Mouse (Mus musculus) forebrain, embryonic 11.5 days (tissue): ENCODE measurements around the gene Dguok. TPM values are rescaled to one million over a fixed set of nuclear protein-coding genes. Genes with fewer than 3 reads are reported as not detected.

Experiments
- ATAC-seq: fragments of 200-750 bp; cut with Nextera tagmentation; replicated peaks from 2 replicates; pipeline ENCODE4 v1.8.0; 2017; ENCODE audit warnings: moderate TSS enrichment; ENCODE audit not compliant: low FRiP score
- DNase-seq: peaks from one replicate; pipeline ENCODE4 v3.0.0-alpha.2; 2017; ENCODE audit warnings: low spot score
- H3K27ac ChIP-seq: fragments of 300-500 bp; sonication (generic); 2 replicates; pipeline ENCODE4 v1.5.1; 2014; ENCODE audit warnings: low read depth, low read length
- H3K27me3 ChIP-seq: fragments of 300-500 bp; sonication (generic); 2 replicates; pipeline ENCODE4 v1.6.1; 2014; ENCODE audit warnings: mild to moderate bottlenecking, low read length, mixed read lengths; ENCODE audit not compliant: control insufficient read depth, insufficient read depth
- H3K36me3 ChIP-seq: fragments of 300-500 bp; sonication (generic); 2 replicates; pipeline ENCODE4 v1.6.1; 2014; ENCODE audit warnings: mild to moderate bottlenecking, low read length, moderate library complexity, mixed read lengths; ENCODE audit not compliant: control insufficient read depth, insufficient read depth
- H3K4me1 ChIP-seq: fragments of 300-500 bp; sonication (generic); replicated peaks from 2 replicates; pipeline ENCODE4 v1.6.1; 2014; ENCODE audit warnings: low read length, mixed read lengths; ENCODE audit not compliant: control insufficient read depth, insufficient read depth
- H3K4me2 ChIP-seq: fragments of 300-500 bp; sonication (generic); 2 replicates; pipeline ENCODE4 v1.6.1; 2014; ENCODE audit warnings: low read depth, mild to moderate bottlenecking, low read length, moderate library complexity, mixed read lengths; ENCODE audit not compliant: severe bottlenecking
- H3K4me3 ChIP-seq: fragments of 300-500 bp; sonication (generic); 2 replicates; pipeline ENCODE4 v1.5.1; 2014; ENCODE audit warnings: low read depth, low read length
- H3K9ac ChIP-seq: fragments of 300-500 bp; sonication (generic); 2 replicates; pipeline ENCODE4 v1.6.1; 2014; ENCODE audit warnings: low read length
- H3K9me3 ChIP-seq: fragments of 300-500 bp; sonication (generic); 2 replicates; pipeline ENCODE4 v1.6.1; 2016; ENCODE audit warnings: low read length, mixed read lengths; ENCODE audit not compliant: control insufficient read depth
- WGBS: fragments of 180-500 bp; shearing (Covaris S2); extraction: QIAGEN DNeasy Blood & Tissue Kit; methylation state at CpG from one replicate; pipeline ENCODE4 v1.1.7; 2014; 5-methylcytosine and 5-hydroxymethylcytosine counted together
- polyA plus RNA-seq: library from polyadenylated mRNA; unstranded; fragments of >200 nt; fragmentation: Nextera tagmentation; extraction: Ambion mirVana; gene quantifications from 2 replicates; pipeline ENCODE4 v1.2.1, GENCODE M21; 2014

The Dguok gene
- polyA plus RNA-seq, 1 experiment from 2014 or later: 57.9 TPM

GRCm38 (mm10) chr6:83455328-83456130 lies 51.2 kb downstream of the Dguok start:
- Histone ChIP-seq H3K4me1 (peaks cover 22% of the 10 kb centered on the region), H3K27ac (peak overlapping the region; percentile 95), H3K4me3 (peak overlapping the region; percentile 89), H3K27me3 (no peaks in the 10 kb centered on the region), H3K9me3 (no peaks in the 10 kb centered on the region), H3K36me3 (no peaks in the 10 kb centered on the region; the same call in 1 of the 2 replicates), H3K4me2 (peak overlapping the region; percentile 64), H3K9ac (peak overlapping the region; percentile 97)
- 2% methylated on average over 40 of the region's 41 CpGs for WGBS
- DNase-seq (no peak), ATAC-seq (peak; percentile 61)

GRCm38 (mm10) chr6:83453706-83454105 lies 53.1 kb downstream of the Dguok start:
- ATAC-seq (no peak), DNase-seq (no peak)
- H3K4me1 ChIP-seq: peaks cover 22% of the 10 kb centered on the region

GRCm38 (mm10) chr6:83450451-83451303 lies 56.1 kb downstream of the Dguok start:
- Histone ChIP-seq H3K4me3 (no peak overlapping the region), H3K27ac (no peak overlapping the region), H3K36me3 (no peaks in the 10 kb centered on the region; the same call in 1 of the 2 replicates), H3K9me3 (no peaks in the 10 kb centered on the region), H3K4me2 (no peak overlapping the region), H3K27me3 (no peaks in the 10 kb centered on the region), H3K9ac (no peak overlapping the region), H3K4me1 (peaks cover 21% of the 10 kb centered on the region)
- DNase-seq: no peak
- WGBS: 89% methylated on average over 9 of the region's 9 CpGs
- no peak for ATAC-seq

More at GRCm38 (mm10) chr6:83453706-83454105, 53.1 kb downstream of the Dguok start:
- H3K27me3 ChIP-seq: no peaks in the 10 kb centered on the region
- 60% methylated on average over 11 of the region's 11 CpGs for WGBS
- H3K9ac ChIP-seq: peak overlapping the region; percentile 23; the same call in 1 of the 2 replicates
- H3K4me2 ChIP-seq: peak overlapping the region; percentile 64
- no peak overlapping the region for H3K27ac ChIP-seq
- H3K4me3 ChIP-seq: peak overlapping the region; percentile 89; the same call in 1 of the 2 replicates
- no peaks in the 10 kb centered on the region for H3K9me3 ChIP-seq
- H3K36me3 ChIP-seq: no peaks in the 10 kb centered on the region; the same call in 1 of the 2 replicates

- no peak overlapping the region for H3K4me3 ChIP-seq
- ATAC-seq (no peak), DNase-seq (no peak)
- no peak overlapping the region for H3K27ac ChIP-seq
- H3K4me1 ChIP-seq: peaks cover 12% of the 10 kb centered on the region
- H3K9me3 ChIP-seq: no peaks in the 10 kb centered on the region
- 85% methylated on average over 3 of the region's 3 CpGs for WGBS
- H3K27me3 ChIP-seq: no peaks in the 10 kb centered on the region
- no peak overlapping the region for H3K4me2 ChIP-seq
- no peak overlapping the region for H3K9ac ChIP-seq
- no peaks in the 10 kb centered on the region; the same call in 1 of the 2 replicates for H3K36me3 ChIP-seq
Observed at GRCm38 (mm10) chr6:83449440-83449839, 57.3 kb downstream of the Dguok start.

GRCm38 (mm10) chr6:83448911-83449310 lies 57.9 kb downstream of the Dguok start:
- H3K9me3 ChIP-seq: no peaks in the 10 kb centered on the region
- ATAC-seq: no peak
- peaks cover 16% of the 10 kb centered on the region for H3K4me1 ChIP-seq
- H3K4me3 ChIP-seq: no peak overlapping the region
- H3K27me3 ChIP-seq: no peaks in the 10 kb centered on the region
- WGBS: 91% methylated on average over 4 of the region's 4 CpGs
- no peak overlapping the region for H3K27ac ChIP-seq
- H3K4me2 ChIP-seq: no peak overlapping the region
- no peak overlapping the region for H3K9ac ChIP-seq
- DNase-seq: no peak
- no peaks in the 10 kb centered on the region; the same call in 1 of the 2 replicates for H3K36me3 ChIP-seq

GRCm38 (mm10) chr6:83447031-83447430 lies 59.7 kb downstream of the Dguok start:
- Histone ChIP-seq H3K4me3 (no peak overlapping the region), H3K27me3 (no peaks in the 10 kb centered on the region), H3K9me3 (no peaks in the 10 kb centered on the region), H3K36me3 (no peaks in the 10 kb centered on the region), H3K4me2 (no peak overlapping the region), H3K27ac (no peak overlapping the region), H3K4me1 (peaks cover 21% of the 10 kb centered on the region), H3K9ac (no peak overlapping the region)
- WGBS: 83% methylated on average over 7 of the region's 7 CpGs
- DNase-seq: no peak
- no peak for ATAC-seq

- no peak overlapping the region for H3K4me2 ChIP-seq
- no peaks in the 10 kb centered on the region for H3K27me3 ChIP-seq
- peaks cover 23% of the 10 kb centered on the region for H3K4me1 ChIP-seq
- H3K4me3 ChIP-seq: no peak overlapping the region
- no peak overlapping the region for H3K9ac ChIP-seq
- ATAC-seq (no peak), DNase-seq (no peak)
- 93% methylated on average over 2 of the region's 2 CpGs for WGBS
- no peak overlapping the region for H3K27ac ChIP-seq
- no peaks in the 10 kb centered on the region for H3K36me3 ChIP-seq
- no peaks in the 10 kb centered on the region for H3K9me3 ChIP-seq
Observed at GRCm38 (mm10) chr6:83445796-83446195, 61.0 kb downstream of the Dguok start.

- H3K9ac ChIP-seq: peak overlapping the region; percentile 29; the same call in 1 of the 2 replicates
- no peak overlapping the region for H3K27ac ChIP-seq
- peak overlapping the region; percentile 27 for H3K4me2 ChIP-seq
- no peaks in the 10 kb centered on the region for H3K36me3 ChIP-seq
- H3K9me3 ChIP-seq: no peaks in the 10 kb centered on the region
- DNase-seq (peak; percentile 76), ATAC-seq (peak; percentile 11; the same call in 1 of the 2 replicates)
- H3K4me1 ChIP-seq: peaks cover 35% of the 10 kb centered on the region
- 13% methylated on average over 13 of the region's 13 CpGs for WGBS
- H3K27me3 ChIP-seq: no peaks in the 10 kb centered on the region
- H3K4me3 ChIP-seq: no peak overlapping the region
Observed at GRCm38 (mm10) chr6:83443441-83444340, 63.1 kb downstream of the Dguok start.
